Mouse (Mus musculus): Measurements from ENCODE around the gene Ccdc83. TPM values are rescaled to one million over a fixed set of nuclear protein-coding genes. Genes with fewer than 3 reads are reported as not detected.

Gene Ccdc83
- polyA plus RNA-seq (2015; fragmentation: Nextera tagmentation; extraction: Ambion mirVana) = not detected in 2 replicates

DNA sequence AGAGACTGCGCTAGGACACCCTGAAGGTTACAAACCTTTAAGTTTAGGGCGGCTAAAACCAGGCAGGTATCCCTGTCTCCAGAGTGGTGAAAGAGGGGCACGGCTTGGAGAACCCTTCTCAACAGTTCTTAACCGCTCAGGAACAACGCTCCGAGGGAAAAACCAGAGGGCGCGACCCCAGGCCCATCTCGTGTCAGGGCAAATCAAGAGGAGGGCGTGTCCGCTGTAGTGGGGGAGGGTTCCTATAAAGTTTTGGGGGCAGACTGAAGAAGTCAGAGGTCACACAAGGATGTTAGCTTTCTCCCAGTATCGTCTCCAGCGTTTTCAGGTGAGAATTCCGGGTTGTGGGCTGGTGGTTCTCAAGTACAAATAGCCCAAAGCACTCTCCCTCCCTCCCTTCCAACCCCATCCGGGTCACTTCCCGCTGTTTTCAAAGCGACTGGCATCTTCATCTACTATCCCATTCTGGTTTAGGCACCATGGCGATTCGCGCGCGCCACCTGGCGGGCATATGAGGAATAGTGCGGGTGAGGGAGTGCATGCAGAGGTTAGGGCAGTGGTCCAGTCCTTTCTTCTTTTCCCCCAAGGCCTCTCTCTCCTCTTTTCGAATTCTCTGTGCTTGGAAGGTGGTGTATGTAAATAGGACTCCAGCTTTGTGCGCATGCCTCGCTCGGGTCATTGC is at the start of gene Ccdc83:
Gene Ccdc83, minus strand, starts transcription at position 489 of the 682 bp plus-strand sequence.
- peaks cover 8% of the 10 kb centered on the region for H3K4me1 ChIP-seq
- WGBS = 7% methylated on average over 28 of the region's 28 CpGs
- peak; percentile 84 for ATAC-seq (replicated peaks; ENCODE audit: low FRiP score)
- no peak within 1 kb of the TSS for H3K9ac ChIP-seq
- H3K27me3 ChIP-seq = no peaks in the 10 kb centered on the region
- no peaks in the 10 kb centered on the region for H3K9me3 ChIP-seq (replicated peaks)
- no peak within 1 kb of the TSS for H3K27ac ChIP-seq
- H3K4me2 ChIP-seq = peak within 1 kb of the TSS; percentile 67
- no peaks in the 10 kb centered on the region for H3K36me3 ChIP-seq
- H3K4me3 ChIP-seq (replicated peaks) = peak within 1 kb of the TSS; percentile 30

DNA sequence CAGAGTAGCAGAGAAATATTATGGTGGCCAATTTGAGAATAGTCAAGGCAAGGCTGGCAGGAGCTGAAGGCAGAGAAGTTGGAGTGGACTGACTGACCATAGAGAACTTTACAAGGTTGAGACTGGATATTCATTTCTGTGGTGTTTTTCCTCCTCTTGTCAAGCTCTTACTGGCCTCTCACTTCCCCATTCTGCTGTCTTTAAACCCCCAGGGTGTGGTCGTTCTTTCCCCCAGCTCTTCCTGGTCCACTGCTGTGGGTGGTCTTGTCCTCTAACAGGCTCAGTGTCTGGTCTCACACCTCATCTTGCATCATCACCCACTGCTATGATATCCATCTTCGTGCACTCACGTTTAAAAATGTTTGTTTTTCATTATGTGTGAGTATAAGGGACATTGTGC is 47.8 kb upstream of the Ccdc83 start:
- Histone ChIP-seq H3K9ac (no peak overlapping the region), H3K4me1 (no peaks in the 10 kb centered on the region), H3K4me2 (no peak overlapping the region), H3K4me3 (replicated peaks) (no peak overlapping the region), H3K27me3 (no peaks in the 10 kb centered on the region), H3K36me3 (no peaks in the 10 kb centered on the region), H3K27ac (no peak overlapping the region), H3K9me3 (replicated peaks) (no peaks in the 10 kb centered on the region)
- ATAC-seq (replicated peaks; ENCODE audit: low FRiP score) = no peak
- 72% methylated on average over 3 of the region's 3 CpGs for WGBS

DNA sequence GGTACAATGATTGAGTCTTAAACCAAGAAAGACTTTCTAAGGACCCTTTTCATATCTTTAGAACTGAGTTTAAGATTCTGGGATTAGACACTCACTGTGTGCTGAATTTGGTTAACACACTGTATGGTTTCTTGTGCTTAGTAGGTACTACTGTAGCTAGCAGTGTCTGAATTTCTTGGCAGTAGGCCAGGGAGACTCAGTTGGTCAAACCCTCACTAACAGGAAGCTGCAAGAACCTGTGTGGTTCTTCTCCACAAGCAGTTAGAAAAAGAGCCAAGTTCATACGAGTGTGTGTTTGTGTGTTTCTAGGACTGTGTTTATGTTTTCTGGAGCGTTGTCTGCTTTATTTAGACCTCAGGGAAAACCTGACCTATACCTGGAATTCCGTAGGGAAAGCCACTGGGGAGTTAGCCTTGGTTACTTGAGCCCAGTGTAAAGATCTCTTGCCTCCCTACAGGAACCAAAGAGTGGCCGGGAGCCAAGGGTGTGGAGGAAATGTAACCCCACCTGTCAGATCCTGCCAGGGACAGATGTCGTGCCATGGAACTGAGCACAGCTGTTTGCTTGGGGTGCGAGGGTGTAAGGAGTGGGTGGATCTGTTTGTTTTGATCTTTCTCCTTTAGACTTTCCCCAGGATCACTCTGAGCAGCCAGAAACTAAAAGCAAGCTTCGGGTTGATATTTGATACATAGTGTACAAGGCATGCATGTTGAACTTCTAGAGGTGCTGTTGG is 46.7 kb upstream of the Ccdc83 start:
- no peak overlapping the region for H3K27ac ChIP-seq
- ATAC-seq (replicated peaks; ENCODE audit: low FRiP score) = no peak

DNA sequence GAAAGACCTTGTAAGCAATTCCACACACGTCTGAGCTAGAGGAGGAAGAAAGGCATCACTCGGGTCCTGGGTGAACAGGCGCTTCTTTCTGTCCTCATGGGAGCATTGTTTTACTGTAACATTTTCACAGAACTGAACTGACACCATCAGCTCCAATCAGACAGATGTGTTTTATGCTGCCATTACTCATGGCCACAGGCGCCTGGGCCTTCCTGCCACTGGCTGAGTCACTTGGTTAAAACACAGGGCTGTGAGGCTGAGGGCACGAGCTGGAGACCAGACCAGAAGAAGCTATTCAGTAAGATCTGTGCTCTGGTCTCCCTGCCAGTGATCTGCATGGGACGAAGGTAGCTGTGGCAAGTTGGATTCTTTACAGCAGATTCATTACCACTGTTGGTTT is 42.4 kb upstream of the Ccdc83 start:
- Histone ChIP-seq H3K4me1 (peaks cover 3% of the 10 kb centered on the region), H3K4me2 (no peak overlapping the region), H3K27me3 (peaks cover 4% of the 10 kb centered on the region; the same call in 1 of the 2 replicates), H3K36me3 (no peaks in the 10 kb centered on the region), H3K9ac (no peak overlapping the region), H3K27ac (no peak overlapping the region), H3K9me3 (replicated peaks) (no peaks in the 10 kb centered on the region), H3K4me3 (replicated peaks) (no peak overlapping the region)
- ATAC-seq (replicated peaks; ENCODE audit: low FRiP score) = no peak
- WGBS = 64% methylated on average over 6 of the region's 6 CpGs

More for the DNA sequence above, 46.7 kb upstream of the Ccdc83 start:
- H3K9ac ChIP-seq = no peak overlapping the region
- no peak overlapping the region for H3K4me3 ChIP-seq (replicated peaks)
- no peaks in the 10 kb centered on the region for H3K4me1 ChIP-seq
- H3K4me2 ChIP-seq = no peak overlapping the region
- H3K36me3 ChIP-seq = no peaks in the 10 kb centered on the region
- H3K27me3 ChIP-seq = no peaks in the 10 kb centered on the region
- H3K9me3 ChIP-seq (replicated peaks) = no peaks in the 10 kb centered on the region
- WGBS = 30% methylated on average over 7 of the region's 7 CpGs

DNA sequence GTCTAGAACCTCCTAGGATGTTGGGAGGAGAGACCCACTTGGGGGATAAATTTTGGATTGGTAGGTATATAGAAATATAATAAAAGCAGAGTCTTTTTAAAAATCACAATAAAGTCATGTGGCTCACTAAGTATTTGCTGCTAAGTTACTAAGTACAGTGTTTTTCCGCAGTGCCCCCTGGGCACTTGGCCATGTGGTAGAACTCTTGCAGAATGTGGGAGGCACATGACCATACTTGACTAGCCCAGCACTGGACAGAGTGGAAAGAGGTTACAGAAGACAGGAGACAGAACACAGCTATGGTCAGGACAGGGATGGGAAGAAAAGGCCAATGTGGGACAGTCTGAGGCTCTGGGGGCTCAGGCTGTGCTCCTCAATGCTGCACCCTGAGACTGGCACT is 41.4 kb upstream of the Ccdc83 start:
- ATAC-seq (replicated peaks; ENCODE audit: low FRiP score) = no peak
- WGBS = 84% methylated on average over 1 of the region's 1 CpGs

DNA sequence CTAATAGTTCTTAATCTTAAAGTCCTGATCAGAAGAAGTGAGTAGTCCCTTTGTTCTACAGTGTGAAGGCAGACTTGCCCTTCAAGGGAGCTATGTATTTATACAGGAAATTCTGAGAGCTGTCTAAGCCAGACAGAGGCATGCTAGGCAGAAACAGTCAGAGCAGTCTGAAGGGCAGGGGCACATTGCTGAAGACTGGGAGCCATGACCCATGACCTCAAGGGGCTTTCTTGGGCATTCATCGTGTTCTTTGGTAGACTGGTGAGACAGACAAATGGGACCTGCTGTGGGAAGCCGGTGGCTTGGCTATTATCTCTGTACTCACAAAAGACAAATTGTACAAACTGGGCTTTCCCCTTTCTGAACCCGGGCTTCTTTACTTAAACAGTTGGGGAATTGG is 40.5 kb upstream of the Ccdc83 start:
- H3K27ac ChIP-seq = no peak overlapping the region
- WGBS = 29% methylated on average over 3 of the region's 3 CpGs
- ATAC-seq (replicated peaks; ENCODE audit: low FRiP score) = no peak
- H3K4me3 ChIP-seq (replicated peaks) = no peak overlapping the region
- H3K4me2 ChIP-seq = no peak overlapping the region
- H3K27me3 ChIP-seq = peaks cover 7% of the 10 kb centered on the region; the same call in 1 of the 2 replicates
- no peaks in the 10 kb centered on the region for H3K9me3 ChIP-seq (replicated peaks)
- H3K9ac ChIP-seq = no peak overlapping the region
- peaks cover 9% of the 10 kb centered on the region for H3K4me1 ChIP-seq
- H3K36me3 ChIP-seq = no peaks in the 10 kb centered on the region

More for the DNA sequence above, 41.4 kb upstream of the Ccdc83 start:
- no peak overlapping the region for H3K27ac ChIP-seq
- no peaks in the 10 kb centered on the region for H3K36me3 ChIP-seq
- peaks cover 7% of the 10 kb centered on the region; the same call in 1 of the 2 replicates for H3K27me3 ChIP-seq
- H3K9me3 ChIP-seq (replicated peaks) = no peaks in the 10 kb centered on the region
- peaks cover 9% of the 10 kb centered on the region for H3K4me1 ChIP-seq
- no peak overlapping the region for H3K4me2 ChIP-seq
- H3K9ac ChIP-seq = no peak overlapping the region
- no peak overlapping the region for H3K4me3 ChIP-seq (replicated peaks)

DNA sequence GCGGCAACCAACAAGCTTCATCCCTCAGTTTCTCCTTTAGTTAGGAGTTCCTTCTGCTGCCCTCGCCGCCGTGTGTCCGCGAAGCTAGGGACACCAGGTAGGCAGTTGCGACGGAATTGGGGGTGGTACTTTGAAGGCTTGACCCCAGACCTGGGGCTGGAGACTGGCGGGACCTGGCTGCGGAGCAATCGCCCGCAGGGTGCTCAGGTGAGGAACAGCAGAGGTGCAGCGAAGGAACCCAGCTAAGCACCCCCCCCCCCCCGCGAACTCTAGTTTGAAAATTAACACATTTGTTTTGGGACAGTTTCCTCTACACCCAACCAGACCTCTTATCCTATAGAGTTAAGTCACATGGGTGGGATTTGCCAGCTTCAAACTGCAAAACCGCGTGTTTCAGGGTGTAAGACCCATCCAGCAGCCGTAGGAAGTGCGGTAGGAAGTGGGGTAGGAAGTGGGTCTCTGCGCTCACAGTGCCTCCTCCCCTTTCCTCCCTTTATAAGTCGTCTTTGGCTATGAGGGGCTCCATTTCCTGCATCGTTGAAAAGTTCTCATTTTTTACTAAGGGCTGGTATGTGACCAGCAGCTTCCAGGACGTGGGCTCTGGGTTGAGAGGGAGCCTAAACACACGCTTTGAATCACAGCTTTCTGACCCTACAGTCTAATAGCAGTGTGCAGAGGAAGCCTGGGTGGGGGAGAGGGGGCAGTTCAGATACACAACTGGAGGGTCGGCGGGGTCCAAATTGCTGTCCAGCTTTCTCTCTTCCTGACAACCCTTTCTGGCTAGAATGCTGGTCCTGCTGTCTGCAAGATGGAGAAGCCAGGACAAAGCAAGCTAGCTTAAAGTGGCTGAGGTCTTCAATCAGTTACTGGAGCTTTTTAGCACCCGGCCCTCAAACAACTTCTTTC is 37.3 kb upstream of the Ccdc83 start:
- Histone ChIP-seq H3K9me3 (replicated peaks) (no peaks in the 10 kb centered on the region), H3K4me1 (peaks cover 9% of the 10 kb centered on the region), H3K27ac (peak overlapping the region; percentile 9; the same call in 1 of the 2 replicates), H3K4me3 (replicated peaks) (peak overlapping the region; percentile 63), H3K4me2 (peak overlapping the region; percentile 95), H3K36me3 (no peaks in the 10 kb centered on the region), H3K9ac (peak overlapping the region; percentile 58), H3K27me3 (peaks cover 13% of the 10 kb centered on the region)
- ATAC-seq (replicated peaks; ENCODE audit: low FRiP score) = peak; percentile 59
- whole genome bisulfite sequencing = 2% methylated on average over 27 of the region's 27 CpGs

DNA sequence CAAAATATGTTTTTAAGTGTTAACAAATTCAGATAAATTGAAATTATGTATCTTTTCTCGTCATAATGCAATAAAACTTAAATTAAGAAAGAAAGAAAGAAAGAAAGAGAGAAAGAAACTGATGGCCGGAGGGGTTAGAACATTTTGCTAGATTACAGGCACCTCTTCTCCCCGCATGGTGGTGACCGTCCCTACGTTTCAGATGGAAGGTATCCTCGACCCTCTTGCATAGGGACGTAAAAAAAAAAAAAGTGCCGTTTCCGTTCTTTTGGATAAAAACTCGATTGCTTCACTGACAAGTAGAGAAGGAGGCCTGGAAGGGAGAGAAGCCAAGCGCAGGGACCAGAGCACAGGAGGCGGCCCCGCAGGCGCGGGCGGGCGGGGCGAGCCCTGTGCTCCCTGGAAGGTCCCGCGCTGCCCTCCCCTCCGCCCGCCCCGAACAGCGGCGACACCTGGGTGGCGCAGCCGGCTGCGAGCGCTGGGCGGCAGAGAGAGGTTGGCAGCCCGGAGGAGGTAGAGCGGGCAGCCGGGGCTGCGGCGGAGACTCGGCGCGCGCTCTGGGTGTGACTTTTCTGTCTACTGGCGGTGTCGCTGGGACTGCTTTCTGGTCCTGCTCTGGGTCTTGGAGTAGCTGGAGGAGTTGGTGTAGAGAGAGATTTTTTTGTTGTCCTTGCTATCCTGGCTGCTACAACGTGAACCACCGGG is 36.5 kb upstream of the Ccdc83 start, which contains the start of gene Sytl2:
Gene Sytl2, plus strand, starts transcription at position 311 of the 705 bp plus-strand sequence.
- Histone ChIP-seq H3K9me3 (replicated peaks) (no peaks in the 10 kb centered on the region), H3K27me3 (peaks cover 13% of the 10 kb centered on the region), H3K4me2 (peak within 1 kb of the TSS; percentile 95), H3K9ac (peak within 1 kb of the TSS; percentile 58), H3K4me3 (replicated peaks) (peak within 1 kb of the TSS; percentile 63), H3K4me1 (peaks cover 9% of the 10 kb centered on the region), H3K27ac (peak within 1 kb of the TSS; percentile 9; the same call in 1 of the 2 replicates), H3K36me3 (no peaks in the 10 kb centered on the region)
- under 1% methylated on average over 42 of the region's 43 CpGs for WGBS
- peak; percentile 92 for ATAC-seq (replicated peaks; ENCODE audit: low FRiP score)

DNA sequence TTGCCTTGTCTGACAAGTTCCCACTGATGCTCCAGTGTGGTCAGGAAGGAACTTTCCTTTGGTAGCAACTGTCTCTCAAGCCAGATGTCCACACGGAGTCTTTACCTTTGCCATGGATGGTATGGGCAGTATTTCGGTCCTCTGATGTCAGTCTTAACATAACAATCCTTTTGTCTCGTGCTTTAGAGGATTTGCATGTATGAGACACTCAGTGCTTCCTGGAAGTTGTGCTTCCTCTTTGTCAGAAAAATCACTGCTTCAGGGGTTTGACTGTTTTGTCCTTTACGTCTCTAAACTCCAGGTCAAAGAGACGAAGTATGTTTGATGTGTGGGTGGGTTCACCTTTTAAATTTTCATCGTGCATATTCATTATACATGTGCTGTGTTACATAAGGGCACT is 26.3 kb upstream of the Ccdc83 start:
- no peaks in the 10 kb centered on the region for H3K9me3 ChIP-seq (replicated peaks)
- no peak overlapping the region for H3K9ac ChIP-seq
- no peak overlapping the region for H3K27ac ChIP-seq
- no peak for ATAC-seq (replicated peaks; ENCODE audit: low FRiP score)
- no peak overlapping the region for H3K4me3 ChIP-seq (replicated peaks)
- H3K4me2 ChIP-seq = no peak overlapping the region
- no peaks in the 10 kb centered on the region for H3K4me1 ChIP-seq
- 83% methylated on average over 6 of the region's 6 CpGs for WGBS
- H3K27me3 ChIP-seq = no peaks in the 10 kb centered on the region
- no peaks in the 10 kb centered on the region for H3K36me3 ChIP-seq

DNA sequence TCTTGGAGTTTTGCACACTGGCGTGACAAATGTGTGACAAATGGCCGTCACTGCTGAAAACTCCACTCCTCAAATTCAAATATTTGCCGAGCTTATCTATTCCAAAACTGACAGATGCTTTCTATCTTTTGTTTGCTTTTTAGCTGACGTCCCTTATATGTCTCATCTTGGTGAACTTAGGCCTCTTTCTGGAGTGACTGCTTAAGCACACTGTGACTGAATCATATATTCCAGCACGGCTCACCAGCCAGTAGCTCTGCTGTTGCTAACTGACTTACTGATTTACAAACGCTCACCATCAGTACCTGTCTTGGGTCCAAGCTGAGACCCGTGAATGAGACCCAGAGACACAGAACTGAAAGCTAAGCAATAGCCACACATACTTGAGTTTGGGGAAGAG is 19.2 kb upstream of the Ccdc83 start:
- Histone ChIP-seq H3K4me1 (0 out of 2 replicates have a peak, but pooled peaks cover 3% of the 10 kb centered on the region), H3K4me3 (replicated peaks) (no peak overlapping the region), H3K27me3 (no peaks in the 10 kb centered on the region), H3K9ac (no peak overlapping the region), H3K27ac (no peak overlapping the region), H3K4me2 (no peak overlapping the region), H3K9me3 (replicated peaks) (no peaks in the 10 kb centered on the region), H3K36me3 (no peaks in the 10 kb centered on the region)
- WGBS = 71% methylated on average over 7 of the region's 7 CpGs
- ATAC-seq (replicated peaks; ENCODE audit: low FRiP score) = no peak

DNA sequence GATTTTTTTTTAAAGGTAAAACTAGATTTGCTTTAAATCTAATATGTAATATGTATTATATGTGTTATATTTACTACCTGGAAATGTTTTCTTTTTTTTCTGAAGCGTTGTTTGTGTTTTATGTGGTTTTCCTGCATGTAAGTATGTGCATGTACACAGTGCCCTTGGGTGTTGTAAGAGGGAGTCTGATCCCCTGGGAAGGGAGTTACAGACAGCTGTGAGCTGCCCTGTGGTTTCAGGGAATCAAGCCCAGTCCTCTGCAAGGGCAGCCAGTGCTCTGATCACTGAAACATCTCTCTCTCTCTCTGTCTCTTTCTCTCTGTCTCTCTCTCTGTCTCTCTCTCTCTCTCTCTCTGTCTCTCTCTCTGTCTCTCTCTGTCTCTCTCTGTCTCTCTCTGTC is 17.2 kb upstream of the Ccdc83 start:
- no peak for ATAC-seq (replicated peaks; ENCODE audit: low FRiP score)
- H3K27me3 ChIP-seq = no peaks in the 10 kb centered on the region

More for the DNA sequence above, 17.2 kb upstream of the Ccdc83 start:
- Histone ChIP-seq H3K4me3 (replicated peaks) (no peak overlapping the region), H3K4me2 (no peak overlapping the region), H3K9ac (no peak overlapping the region), H3K27ac (no peak overlapping the region), H3K4me1 (peaks cover 12% of the 10 kb centered on the region), H3K9me3 (replicated peaks) (no peaks in the 10 kb centered on the region), H3K36me3 (no peaks in the 10 kb centered on the region)
- WGBS = 72% methylated on average over 1 of the region's 1 CpGs

Data from kidney, embryonic 15.5 days (tissue).